Mouse (Mus musculus): ENCODE data around the gene Gcnt1. TPM values are rescaled to one million over a fixed set of nuclear protein-coding genes. Genes with fewer than 3 reads are reported as not detected.

Gene Gcnt1
- total RNA-seq, 2 experiments from 2014 or later, result 1.5 to 2.5 TPM

- no peak for DNase-seq
Measured at GRCm38 (mm10) chr19:17323689-17324241, 48.9 kb downstream of the Gcnt1 start.

GRCm38 (mm10) chr19:17323006-17323688 is 49.5 kb downstream of the Gcnt1 start:
- no peak for DNase-seq

- DNase-seq, result no peak
Measured at GRCm38 (mm10) chr19:17319770-17320169, 52.9 kb downstream of the Gcnt1 start.

GRCm38 (mm10) chr19:17318733-17319132 is 53.9 kb downstream of the Gcnt1 start:
- no peak for DNase-seq

- DNase-seq, result no peak
Measured at GRCm38 (mm10) chr19:17316311-17317003, 56.2 kb downstream of the Gcnt1 start.

- DNase-seq, result no peak
Measured at GRCm38 (mm10) chr19:17314451-17314850, 58.2 kb downstream of the Gcnt1 start.

GRCm38 (mm10) chr19:17313766-17314165 is 58.9 kb downstream of the Gcnt1 start:
- no peak for DNase-seq

GRCm38 (mm10) chr19:17312671-17313180 is 59.9 kb downstream of the Gcnt1 start:
- DNase-seq, result no peak

GRCm38 (mm10) chr19:17311501-17311900 is 61.1 kb downstream of the Gcnt1 start:
- no peak for DNase-seq

- no peak for DNase-seq
Measured at GRCm38 (mm10) chr19:17311031-17311430, 61.6 kb downstream of the Gcnt1 start.

GRCm38 (mm10) chr19:17296081-17296480 is 76.6 kb downstream of the Gcnt1 start:
- DNase-seq, result no peak

GRCm38 (mm10) chr19:17295211-17295766 is 77.4 kb downstream of the Gcnt1 start:
- DNase-seq, result no peak

GRCm38 (mm10) chr19:17294136-17294535 is 78.5 kb downstream of the Gcnt1 start:
- no peak for DNase-seq

GRCm38 (mm10) chr19:17289526-17289925 is 83.1 kb downstream of the Gcnt1 start:
- no peak for DNase-seq

GRCm38 (mm10) chr19:17286004-17286403 is 86.6 kb downstream of the Gcnt1 start:
- no peak for DNase-seq

GRCm38 (mm10) chr19:17283317-17283716 is 89.3 kb downstream of the Gcnt1 start:
- no peak for DNase-seq

- DNase-seq, result no peak
Measured at GRCm38 (mm10) chr19:17278381-17279051, 94.1 kb downstream of the Gcnt1 start.

Other genes starting within 250 kb of the Gcnt1 start
- 100 to 1,000 TPM in 1 of 2 experiments, 10 to 100 TPM in 1; 84.2 to 343 TPM for gene Rfk, start 21.2 kb upstream of the Gcnt1 start, total RNA-seq (2021)

All from adrenal gland, postnatal 36 days (tissue).